Mouse (Mus musculus) limb, embryonic 12.5 days (tissue): ENCODE results near the gene Dnah9. TPM values are rescaled to one million over a fixed set of nuclear protein-coding genes. Genes with fewer than 3 reads are reported as not detected.

Experiments
- ATAC-seq: fragments of 200-750 bp; cut with Nextera tagmentation; 2 replicates; pipeline ENCODE4 v1.8.0; 2017; ENCODE audit warnings: low read depth, moderate TSS enrichment; ENCODE audit not compliant: insufficient number of reproducible peaks, insufficient read depth, low FRiP score, low TSS enrichment
- H3K27ac ChIP-seq: fragments of 300-500 bp; sonication (generic); 2 replicates; pipeline ENCODE4 v1.5.1; 2016; ENCODE audit warnings: mild to moderate bottlenecking, moderate library complexity
- H3K27me3 ChIP-seq: fragments of 300-500 bp; sonication (generic); 2 replicates; pipeline ENCODE4 v1.6.1; 2016; ENCODE audit warnings: mild to moderate bottlenecking, moderate library complexity
- H3K36me3 ChIP-seq: fragments of 300-500 bp; sonication (generic); 2 replicates; pipeline ENCODE4 v1.6.1; 2016; ENCODE audit warnings: mild to moderate bottlenecking, moderate library complexity
- H3K4me1 ChIP-seq: fragments of 300-500 bp; sonication (generic); replicated peaks from 2 replicates; pipeline ENCODE4 v1.6.1; 2016
- H3K4me2 ChIP-seq: fragments of 300-500 bp; sonication (generic); 2 replicates; pipeline ENCODE4 v1.6.1; 2016; ENCODE audit warnings: mild to moderate bottlenecking, moderate library complexity
- H3K4me3 ChIP-seq: fragments of 300-500 bp; sonication (generic); replicated peaks from 2 replicates; pipeline ENCODE4 v1.5.1; 2016; ENCODE audit warnings: mild to moderate bottlenecking
- H3K9ac ChIP-seq: fragments of 300-500 bp; sonication (generic); replicated peaks from 2 replicates; pipeline ENCODE4 v1.6.1; 2016; ENCODE audit warnings: mild to moderate bottlenecking, moderate library complexity
- H3K9me3 ChIP-seq: fragments of 300-500 bp; sonication (generic); 2 replicates; pipeline ENCODE4 v1.6.1; 2016; ENCODE audit warnings: mild to moderate bottlenecking, moderate library complexity
- WGBS: fragments of 180-500 bp; shearing (Covaris S2); methylation state at CpG from one replicate; pipeline ENCODE4 v1.1.7; 2016; 5-methylcytosine and 5-hydroxymethylcytosine counted together
- polyA plus RNA-seq: library from polyadenylated mRNA; unstranded; fragments of >200 nt; fragmentation: Nextera tagmentation; extraction: Ambion mirVana; gene quantifications from 2 replicates; pipeline ENCODE4 v1.2.1, GENCODE M21; 2016

The Dnah9 gene
- polyA plus RNA-seq, 1 experiment from 2014 or later, result 0.25 TPM

GRCm38 (mm10) chr11:65820280-65820679 is 348.1 kb downstream of the Dnah9 start:
- WGBS, result 74% methylated on average over 5 of the region's 5 CpGs
- no peak for ATAC-seq
- Histone ChIP-seq H3K9me3 (no peaks in the 10 kb centered on the region), H3K27me3 (no peaks in the 10 kb centered on the region), H3K4me1 (peaks cover 5% of the 10 kb centered on the region; the same call in 1 of the 2 replicates), H3K4me3 (no peak overlapping the region), H3K4me2 (no peak overlapping the region), H3K9ac (no peak overlapping the region), H3K27ac (no peak overlapping the region), H3K36me3 (peaks cover 39% of the 10 kb centered on the region)

- peaks cover 41% of the 10 kb centered on the region for H3K36me3 ChIP-seq
- no peak for ATAC-seq
Observed at GRCm38 (mm10) chr11:65818193-65818592, 350.2 kb downstream of the Dnah9 start.

GRCm38 (mm10) chr11:65816237-65816636 is 352.1 kb downstream of the Dnah9 start:
- no peaks in the 10 kb centered on the region for H3K9me3 ChIP-seq
- no peak for ATAC-seq
- WGBS, result 50% methylated on average over 6 of the region's 6 CpGs

More at GRCm38 (mm10) chr11:65818193-65818592, 350.2 kb downstream of the Dnah9 start:
- H3K4me2 ChIP-seq, result no peak overlapping the region
- H3K4me1 ChIP-seq, result peaks cover 5% of the 10 kb centered on the region; the same call in 1 of the 2 replicates
- H3K27ac ChIP-seq, result no peak overlapping the region
- H3K4me3 ChIP-seq, result no peak overlapping the region
- no peaks in the 10 kb centered on the region for H3K9me3 ChIP-seq
- no peaks in the 10 kb centered on the region for H3K27me3 ChIP-seq
- H3K9ac ChIP-seq, result no peak overlapping the region
- 88% methylated on average over 1 of the region's 1 CpGs for WGBS

GRCm38 (mm10) chr11:65814381-65814780 is 354.0 kb downstream of the Dnah9 start:
- H3K4me3 ChIP-seq, result no peak overlapping the region
- H3K4me1 ChIP-seq, result peaks cover 17% of the 10 kb centered on the region
- H3K27me3 ChIP-seq, result no peaks in the 10 kb centered on the region
- no peak overlapping the region for H3K27ac ChIP-seq
- WGBS, result 94% methylated on average over 9 of the region's 9 CpGs
- peaks cover 23% of the 10 kb centered on the region for H3K36me3 ChIP-seq
- H3K4me2 ChIP-seq, result no peak overlapping the region
- no peaks in the 10 kb centered on the region for H3K9me3 ChIP-seq
- ATAC-seq, result no peak
- no peak overlapping the region for H3K9ac ChIP-seq

More at GRCm38 (mm10) chr11:65816237-65816636, 352.1 kb downstream of the Dnah9 start:
- no peak overlapping the region; the same call in 1 of the 2 replicates for H3K27ac ChIP-seq
- no peak overlapping the region for H3K9ac ChIP-seq
- H3K4me2 ChIP-seq, result no peak overlapping the region
- H3K27me3 ChIP-seq, result no peaks in the 10 kb centered on the region
- H3K36me3 ChIP-seq, result peaks cover 26% of the 10 kb centered on the region
- H3K4me3 ChIP-seq, result no peak overlapping the region
- peaks cover 17% of the 10 kb centered on the region for H3K4me1 ChIP-seq

- no peak overlapping the region; the same call in 1 of the 2 replicates for H3K27ac ChIP-seq
- ATAC-seq, result no peak
Observed at GRCm38 (mm10) chr11:65812088-65812487, 356.3 kb downstream of the Dnah9 start.

GRCm38 (mm10) chr11:65807601-65808000 is 360.8 kb downstream of the Dnah9 start:
- ATAC-seq, result peak; percentile 29; the same call in 1 of the 2 replicates
- peak overlapping the region; percentile 86 for H3K4me2 ChIP-seq
- 0 out of 2 replicates have a peak, but pooled peaks cover 2% of the 10 kb centered on the region for H3K27me3 ChIP-seq
- H3K9me3 ChIP-seq, result no peaks in the 10 kb centered on the region
- peak overlapping the region; percentile 77 for H3K9ac ChIP-seq
- H3K4me3 ChIP-seq, result peak overlapping the region; percentile 78
- H3K36me3 ChIP-seq, result no peaks in the 10 kb centered on the region
- peaks cover 16% of the 10 kb centered on the region for H3K4me1 ChIP-seq
- H3K27ac ChIP-seq, result no peak overlapping the region
- 49% methylated on average over 7 of the region's 7 CpGs for WGBS

More at GRCm38 (mm10) chr11:65812088-65812487, 356.3 kb downstream of the Dnah9 start:
- Histone ChIP-seq H3K36me3 (peaks cover 19% of the 10 kb centered on the region), H3K4me2 (no peak overlapping the region), H3K4me1 (peaks cover 23% of the 10 kb centered on the region), H3K9ac (no peak overlapping the region), H3K4me3 (no peak overlapping the region), H3K27me3 (no peaks in the 10 kb centered on the region), H3K9me3 (no peaks in the 10 kb centered on the region)
- WGBS, result 31% methylated on average over 5 of the region's 5 CpGs

- under 1% methylated on average over 58 of the region's 58 CpGs for WGBS
- ATAC-seq, result peak; percentile 95
Observed at GRCm38 (mm10) chr11:65806909-65807504, 361.3 kb downstream of the Dnah9 start, which contains the start of gene Zkscan6. Gene Zkscan6 (plus strand): TSS chr11:65807175.

GRCm38 (mm10) chr11:65806321-65806904 is 361.9 kb downstream of the Dnah9 start:
- Histone ChIP-seq H3K27me3 (0 out of 2 replicates have a peak, but pooled peaks cover 2% of the 10 kb centered on the region), H3K4me2 (peak overlapping the region; percentile 86), H3K27ac (no peak overlapping the region), H3K4me1 (peaks cover 5% of the 10 kb centered on the region; the same call in 1 of the 2 replicates), H3K4me3 (peak overlapping the region; percentile 78), H3K9ac (peak overlapping the region; percentile 45), H3K9me3 (no peaks in the 10 kb centered on the region), H3K36me3 (no peaks in the 10 kb centered on the region)
- 2% methylated on average over 20 of the region's 20 CpGs for WGBS
- ATAC-seq, result no peak; the same call in none of the 2 replicates

More at GRCm38 (mm10) chr11:65806909-65807504, 361.3 kb downstream of the Dnah9 start, which contains the start of gene Zkscan6:
- Histone ChIP-seq H3K36me3 (no peaks in the 10 kb centered on the region), H3K27me3 (0 out of 2 replicates have a peak, but pooled peaks cover 2% of the 10 kb centered on the region), H3K27ac (peak within 1 kb of the TSS; percentile 77), H3K4me2 (peak within 1 kb of the TSS; percentile 86), H3K4me1 (peaks cover 10% of the 10 kb centered on the region), H3K4me3 (peak within 1 kb of the TSS; percentile 78), H3K9ac (peak within 1 kb of the TSS; percentile 77), H3K9me3 (no peaks in the 10 kb centered on the region)

GRCm38 (mm10) chr11:65801899-65802298 is 366.5 kb downstream of the Dnah9 start:
- no peak overlapping the region for H3K9ac ChIP-seq
- ATAC-seq, result no peak
- H3K9me3 ChIP-seq, result no peaks in the 10 kb centered on the region
- no peak overlapping the region for H3K27ac ChIP-seq
- no peak overlapping the region for H3K4me2 ChIP-seq
- 63% methylated on average over 3 of the region's 3 CpGs for WGBS
- H3K4me1 ChIP-seq, result no peaks in the 10 kb centered on the region
- H3K27me3 ChIP-seq, result 0 out of 2 replicates have a peak, but pooled peaks cover 2% of the 10 kb centered on the region
- H3K4me3 ChIP-seq, result no peak overlapping the region
- H3K36me3 ChIP-seq, result no peaks in the 10 kb centered on the region

GRCm38 (mm10) chr11:65795896-65796295 is 372.5 kb downstream of the Dnah9 start:
- WGBS, result 77% methylated on average over 1 of the region's 1 CpGs
- Histone ChIP-seq H3K4me1 (no peaks in the 10 kb centered on the region), H3K9ac (no peak overlapping the region), H3K27me3 (no peaks in the 10 kb centered on the region), H3K9me3 (no peaks in the 10 kb centered on the region), H3K27ac (no peak overlapping the region), H3K4me2 (no peak overlapping the region), H3K4me3 (no peak overlapping the region), H3K36me3 (no peaks in the 10 kb centered on the region)
- ATAC-seq, result no peak

GRCm38 (mm10) chr11:65794428-65795219 is 373.7 kb downstream of the Dnah9 start:
- ATAC-seq, result no peak

More at GRCm38 (mm10) chr11:65794428-65795219, 373.7 kb downstream of the Dnah9 start:
- H3K27ac ChIP-seq, result no peak overlapping the region
- H3K4me2 ChIP-seq, result no peak overlapping the region
- H3K27me3 ChIP-seq, result no peaks in the 10 kb centered on the region
- H3K9me3 ChIP-seq, result no peaks in the 10 kb centered on the region
- no peak overlapping the region for H3K9ac ChIP-seq
- H3K4me1 ChIP-seq, result no peaks in the 10 kb centered on the region
- H3K36me3 ChIP-seq, result no peaks in the 10 kb centered on the region
- WGBS, result 76% methylated on average over 10 of the region's 10 CpGs
- H3K4me3 ChIP-seq, result no peak overlapping the region
